Mouse (Mus musculus): ENCODE data around the gene Lpar3. TPM values are rescaled to one million over a fixed set of nuclear protein-coding genes. Genes with fewer than 3 reads are reported as not detected.

Lpar3 gene
- polyA plus RNA-seq, 1 experiment from 2014 or later: 4.7 TPM

GRCm38 (mm10) chr3:146257483-146258122 lies 36.8 kb downstream of the Lpar3 start:
- no peak for DNase-seq (ENCODE audit: low spot score)

- no peak for DNase-seq (ENCODE audit: low spot score)
These were observed 39.4 kb downstream of the Lpar3 start for GRCm38 (mm10) chr3:146260203-146260602.

- DNase-seq (ENCODE audit: low spot score): no peak
These were observed 40.1 kb downstream of the Lpar3 start for GRCm38 (mm10) chr3:146260845-146261244.

- DNase-seq (ENCODE audit: low spot score): no peak
These were observed 41.8 kb downstream of the Lpar3 start for GRCm38 (mm10) chr3:146262536-146262935.

- no peak for DNase-seq (ENCODE audit: low spot score)
These were observed 43.4 kb downstream of the Lpar3 start for GRCm38 (mm10) chr3:146264146-146264545.

GRCm38 (mm10) chr3:146265545-146266130 lies 44.9 kb downstream of the Lpar3 start:
- DNase-seq (ENCODE audit: low spot score): no peak

- no peak for DNase-seq (ENCODE audit: low spot score)
These were observed 47.5 kb downstream of the Lpar3 start for GRCm38 (mm10) chr3:146268024-146268801.

GRCm38 (mm10) chr3:146274503-146274902 lies 53.7 kb downstream of the Lpar3 start:
- no peak for DNase-seq (ENCODE audit: low spot score)

GRCm38 (mm10) chr3:146275360-146276025 lies 54.7 kb downstream of the Lpar3 start:
- DNase-seq (ENCODE audit: low spot score): no peak

- DNase-seq (ENCODE audit: low spot score): no peak
These were observed 55.3 kb downstream of the Lpar3 start for GRCm38 (mm10) chr3:146276026-146276409.

GRCm38 (mm10) chr3:146276991-146277390 lies 56.2 kb downstream of the Lpar3 start:
- DNase-seq (ENCODE audit: low spot score): no peak

GRCm38 (mm10) chr3:146277456-146277855 lies 56.7 kb downstream of the Lpar3 start:
- DNase-seq (ENCODE audit: low spot score): no peak

GRCm38 (mm10) chr3:146278195-146279140 lies 57.7 kb downstream of the Lpar3 start:
- no peak for DNase-seq (ENCODE audit: low spot score)

GRCm38 (mm10) chr3:146283732-146284361 lies 63.1 kb downstream of the Lpar3 start:
- no peak for DNase-seq (ENCODE audit: low spot score)

GRCm38 (mm10) chr3:146286118-146286517 lies 65.4 kb downstream of the Lpar3 start:
- DNase-seq (ENCODE audit: low spot score): no peak

- no peak for DNase-seq (ENCODE audit: low spot score)
These were observed 71.2 kb downstream of the Lpar3 start for GRCm38 (mm10) chr3:146291928-146292327.

GRCm38 (mm10) chr3:146292515-146292914 lies 71.8 kb downstream of the Lpar3 start:
- no peak for DNase-seq (ENCODE audit: low spot score)

GRCm38 (mm10) chr3:146302451-146302850 lies 81.7 kb downstream of the Lpar3 start:
- DNase-seq (ENCODE audit: low spot score): no peak

- no peak for DNase-seq (ENCODE audit: low spot score)
These were observed 82.4 kb downstream of the Lpar3 start for GRCm38 (mm10) chr3:146303194-146303593.
